Mouse (Mus musculus) embryonic facial prominence, embryonic 13.5 days (tissue): ENCODE data around the gene Slc5a10. TPM values are rescaled to one million over a fixed set of nuclear protein-coding genes. Genes with fewer than 3 reads are reported as not detected.
"Not testable (repeated sequence)": the region's sequence is repeated elsewhere in the genome, so short reads cannot be mapped to it uniquely, and the experiment has no call there.

Experiments used
- ATAC-seq: fragments of 200-750 bp; cut with Nextera tagmentation; 2 replicates; pipeline ENCODE4 v1.8.0; 2017; ENCODE audit warnings: low read depth; ENCODE audit not compliant: insufficient number of reproducible peaks, insufficient read depth, low FRiP score, low TSS enrichment
- H3K27ac ChIP-seq: fragments of 300-500 bp; sonication (generic); 2 replicates; pipeline ENCODE4 v1.5.1; 2015; ENCODE audit warnings: moderate library complexity, mild to moderate bottlenecking, inconsistent platforms
- H3K27me3 ChIP-seq: fragments of 300-500 bp; sonication (generic); 2 replicates; pipeline ENCODE4 v1.6.1; 2015; ENCODE audit warnings: mild to moderate bottlenecking, inconsistent platforms
- H3K36me3 ChIP-seq: fragments of 300-500 bp; sonication (generic); 2 replicates; pipeline ENCODE4 v1.6.1; 2015; ENCODE audit warnings: mild to moderate bottlenecking, inconsistent platforms
- H3K4me1 ChIP-seq: fragments of 300-500 bp; sonication (generic); 2 replicates; pipeline ENCODE4 v1.6.1; 2015; ENCODE audit warnings: inconsistent platforms
- H3K4me2 ChIP-seq: fragments of 300-500 bp; sonication (generic); 2 replicates; pipeline ENCODE4 v1.6.1; 2015; ENCODE audit warnings: moderate library complexity, mild to moderate bottlenecking, inconsistent platforms
- H3K4me3 ChIP-seq: fragments of 300-500 bp; sonication (generic); 2 replicates; pipeline ENCODE4 v1.5.1; 2015; ENCODE audit warnings: mild to moderate bottlenecking, inconsistent platforms
- H3K9ac ChIP-seq: fragments of 300-500 bp; sonication (generic); 2 replicates; pipeline ENCODE4 v1.6.1; 2015; ENCODE audit warnings: mild to moderate bottlenecking, inconsistent platforms
- H3K9me3 ChIP-seq: fragments of 300-500 bp; sonication (generic); 2 replicates; pipeline ENCODE4 v1.6.1; 2016; ENCODE audit warnings: inconsistent platforms
- WGBS: fragments of 180-500 bp; shearing (Covaris S2); methylation state at CpG from one replicate; pipeline ENCODE4 v1.1.7; 2015; ENCODE audit warnings: mixed read lengths; 5-methylcytosine and 5-hydroxymethylcytosine counted together
- polyA plus RNA-seq: library from polyadenylated mRNA; unstranded; fragments of >200 nt; fragmentation: Nextera tagmentation; extraction: Ambion mirVana; gene quantifications from 2 replicates; pipeline ENCODE4 v1.2.1, GENCODE M21; 2015

Slc5a10 gene
- polyA plus RNA-seq, 1 experiment from 2014 or later = not detected

- Histone ChIP-seq H3K9ac (no peak overlapping the region), H3K4me2 (no peak overlapping the region), H3K27me3 (no peaks in the 10 kb centered on the region), H3K4me3 (no peak overlapping the region), H3K9me3 (no peaks in the 10 kb centered on the region), H3K27ac (no peak overlapping the region), H3K36me3 (no peaks in the 10 kb centered on the region), H3K4me1 (peaks cover 14% of the 10 kb centered on the region; the same call in 1 of the 2 replicates)
- ATAC-seq = no peak
- 67% methylated on average over 10 of the region's 10 CpGs for WGBS
Measured at GRCm38 (mm10) chr11:61647110-61647910, 73.3 kb downstream of the Slc5a10 start.

DNA sequence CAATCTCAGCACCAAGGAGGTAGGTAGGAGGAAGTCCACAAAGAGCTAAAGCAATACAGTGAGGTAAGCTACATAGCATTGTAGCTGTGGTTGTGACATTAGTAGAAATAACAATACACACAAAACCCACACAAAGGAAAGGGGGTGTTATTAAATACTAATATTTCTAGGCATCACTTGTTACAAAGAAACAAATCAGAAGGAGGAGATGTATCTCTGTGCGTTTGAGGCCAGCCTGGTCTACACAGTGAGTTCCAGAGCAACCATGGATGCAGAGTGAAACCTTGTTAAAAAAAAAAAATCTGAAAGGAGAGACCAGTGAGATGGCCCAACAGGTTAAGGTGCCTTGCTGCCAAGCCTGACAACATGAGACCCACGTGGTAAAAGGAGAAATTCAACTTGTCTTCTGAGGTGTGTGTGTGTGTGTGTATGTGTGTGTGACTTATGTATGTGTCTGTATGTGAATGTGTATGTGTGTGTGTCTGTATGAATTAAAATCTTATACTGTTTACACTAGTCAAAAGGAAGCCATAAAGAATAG, 74.1 kb downstream of the Slc5a10 start:
- Histone ChIP-seq H3K36me3 (no peaks in the 10 kb centered on the region), H3K4me1 (peaks cover 14% of the 10 kb centered on the region; the same call in 1 of the 2 replicates), H3K9me3 (no peaks in the 10 kb centered on the region), H3K4me3 (no peak overlapping the region), H3K27ac (no peak overlapping the region), H3K27me3 (no peaks in the 10 kb centered on the region), H3K4me2 (no peak overlapping the region), H3K9ac (no peak overlapping the region)
- 58% methylated on average over 2 of the region's 2 CpGs for WGBS
- no peak for ATAC-seq

- 77% methylated on average over 5 of the region's 5 CpGs for WGBS
- Histone ChIP-seq H3K4me3 (no peak overlapping the region), H3K36me3 (no peaks in the 10 kb centered on the region), H3K4me2 (no peak overlapping the region), H3K9ac (no peak overlapping the region), H3K27ac (no peak overlapping the region), H3K27me3 (no peaks in the 10 kb centered on the region), H3K4me1 (peaks cover 14% of the 10 kb centered on the region; the same call in 1 of the 2 replicates), H3K9me3 (no peaks in the 10 kb centered on the region)
- no peak for ATAC-seq
Measured at GRCm38 (mm10) chr11:61645357-61645857, 75.2 kb downstream of the Slc5a10 start.

- ATAC-seq = no peak
- WGBS = 58% methylated on average over 11 of the region's 11 CpGs
- peak overlapping the region; percentile 45; the same call in 1 of the 2 replicates for H3K27ac ChIP-seq
Measured at GRCm38 (mm10) chr11:61644576-61645326, 75.9 kb downstream of the Slc5a10 start.

DNA sequence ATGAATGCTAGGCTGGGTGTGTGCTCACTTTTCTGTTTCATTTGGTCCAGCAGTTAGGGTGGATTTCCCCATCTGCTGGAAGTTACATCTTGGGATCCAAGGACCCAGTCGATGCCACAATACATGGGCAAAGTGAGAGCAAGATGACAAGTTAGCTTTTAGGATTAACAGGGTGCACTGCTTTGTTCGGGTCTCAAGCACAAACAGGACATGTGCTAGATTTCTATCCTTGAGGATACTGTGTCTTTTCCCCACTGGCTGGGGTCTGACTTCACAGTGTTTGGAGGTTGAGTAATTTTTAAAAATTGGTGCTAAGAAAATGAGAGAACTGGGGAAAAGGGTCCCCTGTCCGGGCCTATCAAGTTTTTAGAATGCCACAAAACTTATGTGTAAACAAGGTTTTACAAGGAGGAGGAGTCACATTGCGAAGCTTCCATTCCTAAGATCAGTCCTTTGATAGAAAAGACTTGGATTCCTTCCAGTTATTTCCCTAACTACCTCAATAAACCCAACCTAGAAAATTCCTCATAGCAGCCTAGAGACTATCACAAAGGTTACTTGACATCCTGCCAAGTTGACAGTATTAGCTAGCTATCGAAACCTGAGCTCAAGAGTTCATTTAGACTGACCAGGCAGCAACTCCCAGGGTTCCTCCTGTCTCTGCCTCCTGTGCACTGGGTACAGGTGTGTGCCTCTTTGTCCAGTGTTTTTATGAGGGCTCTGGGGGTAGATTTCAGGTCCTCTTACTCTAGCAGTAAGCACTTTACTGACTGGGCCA, 77.3 kb downstream of the Slc5a10 start:
- Histone ChIP-seq H3K4me2 (no peak overlapping the region), H3K36me3 (no peaks in the 10 kb centered on the region), H3K4me3 (no peak overlapping the region), H3K27me3 (no peaks in the 10 kb centered on the region), H3K4me1 (peaks cover 14% of the 10 kb centered on the region; the same call in 1 of the 2 replicates), H3K9me3 (no peaks in the 10 kb centered on the region), H3K27ac (no peak overlapping the region), H3K9ac (no peak overlapping the region)
- ATAC-seq = no peak
- 72% methylated on average over 5 of the region's 5 CpGs for WGBS

More at GRCm38 (mm10) chr11:61644576-61645326, 75.9 kb downstream of the Slc5a10 start:
- Histone ChIP-seq H3K4me3 (no peak overlapping the region), H3K36me3 (no peaks in the 10 kb centered on the region), H3K4me2 (no peak overlapping the region), H3K4me1 (peaks cover 14% of the 10 kb centered on the region; the same call in 1 of the 2 replicates), H3K27me3 (no peaks in the 10 kb centered on the region), H3K9ac (no peak overlapping the region), H3K9me3 (no peaks in the 10 kb centered on the region)

DNA sequence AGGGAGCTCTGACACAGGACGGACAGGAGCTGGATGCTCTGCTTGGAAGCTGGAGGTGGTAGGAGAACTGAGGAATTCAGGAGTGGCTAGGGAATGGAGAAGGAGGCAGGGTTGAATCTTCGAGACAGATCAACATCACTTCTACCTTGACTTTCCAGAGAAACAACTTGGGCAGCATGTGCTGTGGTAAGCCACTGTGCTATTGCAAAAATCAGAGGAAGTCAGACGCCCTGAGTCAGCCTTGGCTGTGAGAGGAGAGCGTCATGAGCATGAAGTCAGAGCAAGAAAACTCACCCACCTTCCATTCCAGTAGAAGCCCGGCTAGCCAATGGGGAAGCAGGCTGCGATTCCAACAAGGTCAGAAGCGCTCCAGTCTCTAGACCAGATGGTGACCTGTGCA, 78.5 kb downstream of the Slc5a10 start:
- no peak for ATAC-seq
- Histone ChIP-seq H3K4me2 (no peak overlapping the region), H3K9me3 (no peaks in the 10 kb centered on the region), H3K4me3 (no peak overlapping the region), H3K36me3 (no peaks in the 10 kb centered on the region), H3K27ac (no peak overlapping the region), H3K9ac (no peak overlapping the region), H3K27me3 (no peaks in the 10 kb centered on the region), H3K4me1 (peaks cover 14% of the 10 kb centered on the region; the same call in 1 of the 2 replicates)
- 74% methylated on average over 7 of the region's 7 CpGs for WGBS

DNA sequence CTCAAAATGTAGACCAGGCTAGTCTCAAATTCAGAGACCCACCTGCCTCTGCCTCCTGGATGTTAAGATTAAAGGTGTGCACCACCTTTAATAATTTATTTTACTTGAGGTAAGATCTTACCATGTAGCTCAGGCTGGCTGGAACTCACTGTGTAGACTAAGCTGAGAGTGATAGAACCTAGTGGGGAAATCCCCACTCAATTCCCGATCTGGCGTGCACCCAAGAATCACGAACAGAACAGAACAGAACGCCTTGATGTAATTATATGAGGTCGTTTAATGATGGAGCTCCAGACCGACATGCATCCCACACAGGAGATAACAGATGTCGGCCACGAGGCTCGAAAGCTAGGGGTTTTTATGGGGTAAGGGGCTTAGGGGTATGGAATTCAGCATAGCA, 80.0 kb downstream of the Slc5a10 start:
- not testable (repeated sequence) for H3K36me3 ChIP-seq, ATAC-seq

DNA sequence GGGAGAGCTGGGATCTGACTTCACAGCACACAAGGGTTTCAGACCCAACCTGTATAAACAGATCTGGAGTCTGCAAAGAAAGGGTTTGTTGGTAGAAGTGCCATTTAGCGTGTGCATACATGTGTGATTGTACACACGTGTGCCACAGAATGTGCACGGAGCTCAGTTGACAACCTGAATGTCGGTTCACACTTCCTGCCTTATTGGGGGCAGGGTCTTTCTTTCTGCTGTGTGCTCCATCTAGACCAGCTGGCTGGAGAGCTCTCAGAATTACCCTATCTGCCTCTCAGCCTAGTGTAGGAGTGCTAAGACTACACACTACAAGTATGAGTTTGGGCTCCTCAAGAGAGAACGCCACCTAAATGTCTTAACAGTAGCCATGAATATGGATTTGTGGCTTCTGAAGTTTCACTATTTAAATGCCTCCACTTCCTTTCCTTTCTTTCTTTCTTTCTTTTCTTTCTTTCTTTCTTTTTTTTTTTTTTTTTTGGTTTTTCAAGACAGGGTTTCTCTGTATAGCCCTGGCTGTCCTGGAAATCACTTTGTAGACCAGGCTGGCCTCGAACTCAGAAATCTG, 80.9 kb downstream of the Slc5a10 start:
- Histone ChIP-seq H3K9ac (no peak overlapping the region), H3K27ac (no peak overlapping the region), H3K4me1 (peaks cover 12% of the 10 kb centered on the region; the same call in 1 of the 2 replicates), H3K9me3 (no peaks in the 10 kb centered on the region), H3K27me3 (no peaks in the 10 kb centered on the region), H3K36me3 (no peaks in the 10 kb centered on the region), H3K4me2 (no peak overlapping the region), H3K4me3 (no peak overlapping the region)
- WGBS = 90% methylated on average over 6 of the region's 6 CpGs
- no peak for ATAC-seq

More for the DNA sequence above, 80.0 kb downstream of the Slc5a10 start:
- not testable (repeated sequence) for H3K4me2 ChIP-seq, H3K4me3 ChIP-seq, H3K9me3 ChIP-seq, H3K9ac ChIP-seq, H3K27me3 ChIP-seq, H3K27ac ChIP-seq
- H3K4me1 ChIP-seq = peaks cover 14% of the 10 kb centered on the region; the same call in 1 of the 2 replicates
- 55% methylated on average over 9 of the region's 9 CpGs for WGBS

- 75% methylated on average over 12 of the region's 12 CpGs for WGBS
- Histone ChIP-seq H3K4me3 (no peak overlapping the region), H3K9me3 (no peaks in the 10 kb centered on the region), H3K4me1 (peaks cover 5% of the 10 kb centered on the region; the same call in 1 of the 2 replicates), H3K27me3 (no peaks in the 10 kb centered on the region), H3K36me3 (no peaks in the 10 kb centered on the region), H3K27ac (no peak overlapping the region), H3K9ac (no peak overlapping the region), H3K4me2 (no peak overlapping the region)
- no peak for ATAC-seq
Measured at GRCm38 (mm10) chr11:61638764-61639536, 81.7 kb downstream of the Slc5a10 start.

DNA sequence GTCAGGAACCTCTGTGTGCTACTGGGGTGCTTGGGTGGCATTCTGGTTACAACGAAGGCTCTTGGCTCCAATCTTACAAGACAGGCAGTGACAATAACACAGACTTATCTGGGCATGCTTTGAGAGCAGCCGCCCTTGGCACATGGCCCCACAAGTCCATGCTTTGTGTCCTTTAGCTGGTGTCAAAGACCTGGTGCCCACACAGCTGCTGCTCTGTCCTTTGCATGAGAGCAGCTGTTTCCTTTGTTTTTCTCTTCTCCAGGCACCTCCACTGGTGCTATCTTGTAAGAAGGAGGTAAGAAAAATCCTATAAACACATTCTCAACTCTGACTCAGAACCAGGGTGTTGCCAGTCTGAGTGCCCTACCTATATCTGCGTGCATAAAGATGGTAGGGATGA, 82.8 kb downstream of the Slc5a10 start:
- H3K27ac ChIP-seq = no peak overlapping the region
- WGBS = 88% methylated on average over 3 of the region's 3 CpGs
- no peak for ATAC-seq
- no peak overlapping the region for H3K9ac ChIP-seq
- no peaks in the 10 kb centered on the region for H3K36me3 ChIP-seq
- no peaks in the 10 kb centered on the region for H3K27me3 ChIP-seq
- H3K4me1 ChIP-seq = no peaks in the 10 kb centered on the region
- no peak overlapping the region for H3K4me2 ChIP-seq
- no peak overlapping the region for H3K4me3 ChIP-seq
- no peaks in the 10 kb centered on the region for H3K9me3 ChIP-seq
